Mouse (Mus musculus): ENCODE data around the gene Igsf21. TPM values are rescaled to one million over a fixed set of nuclear protein-coding genes. Genes with fewer than 3 reads are reported as not detected.

Gene Igsf21
- polyA plus RNA-seq (2014; fragmentation: Illumina TruSeq; extraction: RNeasy Lipid Tissue Mini Kit (QIAGEN cat#74804); ENCODE audit: low read depth, low replicate concordance) = not detected

DNA sequence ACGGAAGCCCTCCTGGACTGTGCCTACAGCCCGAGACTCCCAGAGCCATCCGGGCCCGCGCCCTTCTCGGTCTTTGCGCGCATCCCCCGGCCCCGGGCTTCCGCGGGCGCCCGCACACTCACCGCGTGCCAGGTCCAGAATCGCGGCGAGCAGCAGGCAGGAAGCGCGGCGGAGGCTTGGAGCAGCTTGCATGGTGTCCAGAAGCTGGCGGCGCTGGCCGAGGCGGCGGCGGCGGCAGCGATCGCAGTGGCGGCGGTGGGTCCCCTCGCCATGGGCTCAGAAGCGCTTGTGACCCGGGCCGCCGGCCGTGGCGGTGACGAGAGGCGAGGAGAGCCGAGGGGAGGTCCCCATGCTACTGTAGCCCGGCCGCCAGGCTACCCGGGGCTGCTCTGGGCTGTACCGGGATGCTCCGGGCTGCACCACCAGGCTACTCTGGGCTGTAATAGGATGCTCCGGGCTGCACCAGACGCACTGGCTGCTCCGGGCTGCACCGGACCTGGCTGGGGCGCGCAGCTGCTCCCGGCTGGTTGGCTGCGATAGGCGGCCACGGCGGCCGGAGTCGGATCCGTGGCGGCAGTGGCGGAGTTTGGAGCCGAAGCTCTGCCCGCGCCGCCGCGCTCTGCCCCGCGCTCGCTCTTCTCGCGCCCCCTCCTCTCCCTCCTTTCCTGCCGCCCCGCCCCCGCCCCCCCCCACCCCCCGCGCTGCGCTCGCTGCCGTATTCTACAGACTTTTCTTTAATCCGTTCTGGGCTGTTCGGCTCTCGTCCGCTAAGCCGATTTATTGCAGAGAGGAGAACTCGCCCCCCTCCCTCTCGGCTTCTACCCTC lies at the start of gene Igsf21:
Gene Igsf21 (minus strand): TSS at position 605 of the 826 bp plus-strand sequence.

Data from adipose tissue, adult 10 weeks (tissue).